Mouse (Mus musculus) kidney, postnatal 0 days (tissue): ENCODE measurements at regions not wholly inside any gene's neighbourhood (a gene's known extent, or its start where the extent isn't known, plus 50 kb on each side); places are given as distances from the start of the nearest gene placed in this dataset.

ENCODE experiments used
- ATAC-seq: fragments of 200-750 bp; cut with Nextera tagmentation; replicated peaks from 2 replicates; pipeline ENCODE4 v1.8.0; 2017; ENCODE audit warnings: low read depth, moderate number of reproducible peaks, moderate TSS enrichment, moderate library complexity; ENCODE audit not compliant: low FRiP score
- DNase-seq: peaks from one replicate; pipeline ENCODE4 v3.0.0-alpha.2; 2016; ENCODE audit warnings: low spot score
- H3K27ac ChIP-seq: fragments of 300-500 bp; sonication (generic); 2 replicates; pipeline ENCODE4 v1.5.1; 2014; ENCODE audit warnings: mild to moderate bottlenecking
- H3K27me3 ChIP-seq: fragments of 300-500 bp; sonication (generic); 2 replicates; pipeline ENCODE4 v1.6.1; 2014; ENCODE audit warnings: low read length, mixed read lengths; ENCODE audit not compliant: insufficient read depth
- H3K36me3 ChIP-seq: fragments of 300-500 bp; sonication (generic); 2 replicates; pipeline ENCODE4 v1.6.1; 2014; ENCODE audit warnings: low read length, mixed read lengths; ENCODE audit not compliant: insufficient read depth
- H3K4me1 ChIP-seq: fragments of 300-500 bp; sonication (generic); replicated peaks from 2 replicates; pipeline ENCODE4 v1.6.1; 2014; ENCODE audit warnings: antibody characterized with exemption, low read length, mixed read lengths; ENCODE audit not compliant: insufficient read depth
- H3K4me2 ChIP-seq: fragments of 300-500 bp; sonication (generic); 2 replicates; pipeline ENCODE4 v1.6.1; 2014; ENCODE audit warnings: mild to moderate bottlenecking, low read length, moderate library complexity, mixed read lengths
- H3K4me3 ChIP-seq: fragments of 300-500 bp; sonication (generic); replicated peaks from 2 replicates; pipeline ENCODE4 v1.5.1; 2014; ENCODE audit warnings: low read depth, low read length
- H3K9ac ChIP-seq: fragments of 300-500 bp; sonication (generic); 2 replicates; pipeline ENCODE4 v1.6.1; 2014; ENCODE audit warnings: low read depth, low read length
- H3K9me3 ChIP-seq: fragments of 300-500 bp; sonication (generic); replicated peaks from 2 replicates; pipeline ENCODE4 v1.6.1; 2016; ENCODE audit warnings: low read length, inconsistent platforms, mixed read lengths
- CTCF ChIP-seq: IDR thresholded peaks from 2 replicates; pipeline ENCODE4 v1.5.1; 2016; ENCODE audit warnings: antibody characterized with exemption, low read depth, mild to moderate bottlenecking, moderate library complexity
- WGBS: fragments of 180-500 bp; shearing (Covaris S2); extraction: QIAGEN DNeasy Blood & Tissue Kit; methylation state at CpG from one replicate; pipeline ENCODE4 v1.1.7; 2014; 5-methylcytosine and 5-hydroxymethylcytosine counted together

DNA sequence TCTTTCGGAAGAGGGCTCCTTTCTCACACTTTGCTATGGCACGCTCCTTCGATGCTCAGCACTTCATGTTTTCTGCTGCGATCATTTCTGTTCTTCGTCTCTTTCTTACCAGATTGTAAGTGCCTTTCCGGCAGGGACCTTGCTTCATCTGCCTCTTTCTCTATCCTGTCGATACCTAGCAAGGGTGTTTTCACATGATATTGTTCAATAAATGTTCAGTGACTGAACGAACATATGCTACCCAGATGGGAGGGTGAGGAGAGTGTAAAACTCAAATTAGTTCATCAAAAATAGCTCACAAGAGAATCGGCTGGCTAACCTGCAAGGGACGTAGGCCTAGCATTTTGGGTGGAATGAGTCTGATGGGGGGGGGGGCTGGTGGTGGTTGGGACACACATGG, 272.5 kb downstream of the Etnk1 start:
- Histone ChIP-seq H3K4me2 (no peak overlapping the region), H3K27me3 (no peaks in the 10 kb centered on the region), H3K4me1 (no peaks in the 10 kb centered on the region), H3K9ac (no peak overlapping the region), H3K9me3 (no peaks in the 10 kb centered on the region), H3K4me3 (no peak overlapping the region), H3K27ac (no peak overlapping the region), H3K36me3 (no peaks in the 10 kb centered on the region)
- WGBS: 96% methylated on average over 10 of the region's 10 CpGs
- DNase-seq: no peak
- no peak for ATAC-seq
- TF ChIP-seq CTCF: no peak

GRCm38 (mm10) chr6:143440237-143440950, 273.4 kb downstream of the Etnk1 start:
- Histone ChIP-seq H3K4me1 (no peaks in the 10 kb centered on the region), H3K4me2 (no peak overlapping the region), H3K9me3 (no peaks in the 10 kb centered on the region), H3K4me3 (no peak overlapping the region), H3K36me3 (no peaks in the 10 kb centered on the region), H3K9ac (no peak overlapping the region), H3K27me3 (no peaks in the 10 kb centered on the region), H3K27ac (no peak overlapping the region)
- ATAC-seq: no peak
- TF ChIP-seq CTCF: no peak
- no peak for DNase-seq
- WGBS: 80% methylated on average over 15 of the region's 15 CpGs

DNA sequence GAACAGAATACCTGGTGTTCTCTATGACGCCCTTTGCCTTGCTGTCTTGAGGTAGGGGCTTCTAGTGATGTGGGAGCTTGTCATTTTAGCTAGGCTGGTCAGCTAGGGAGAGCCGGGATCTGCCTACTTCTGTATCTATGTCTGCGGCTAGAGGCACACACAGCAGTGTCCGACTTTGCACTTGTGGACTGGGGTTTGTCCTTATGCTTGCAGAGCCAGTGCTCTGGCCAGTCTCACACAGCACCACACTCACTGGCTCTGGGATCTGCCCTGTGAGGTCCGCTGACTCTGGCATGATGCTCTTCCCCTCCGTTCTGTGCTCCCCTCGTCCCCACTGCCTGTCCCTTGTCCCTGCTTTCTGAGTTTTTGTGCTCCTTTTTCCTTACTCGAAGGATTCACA, 275.3 kb downstream of the Etnk1 start:
- no peaks in the 10 kb centered on the region for H3K4me1 ChIP-seq
- ATAC-seq: no peak
- TF ChIP-seq CTCF: no peak
- H3K27ac ChIP-seq: no peak overlapping the region
- no peaks in the 10 kb centered on the region for H3K27me3 ChIP-seq
- H3K36me3 ChIP-seq: no peaks in the 10 kb centered on the region
- no peak overlapping the region for H3K4me2 ChIP-seq
- WGBS: 85% methylated on average over 8 of the region's 8 CpGs
- H3K4me3 ChIP-seq: no peak overlapping the region
- no peak overlapping the region for H3K9ac ChIP-seq
- no peak for DNase-seq
- no peaks in the 10 kb centered on the region for H3K9me3 ChIP-seq

DNA sequence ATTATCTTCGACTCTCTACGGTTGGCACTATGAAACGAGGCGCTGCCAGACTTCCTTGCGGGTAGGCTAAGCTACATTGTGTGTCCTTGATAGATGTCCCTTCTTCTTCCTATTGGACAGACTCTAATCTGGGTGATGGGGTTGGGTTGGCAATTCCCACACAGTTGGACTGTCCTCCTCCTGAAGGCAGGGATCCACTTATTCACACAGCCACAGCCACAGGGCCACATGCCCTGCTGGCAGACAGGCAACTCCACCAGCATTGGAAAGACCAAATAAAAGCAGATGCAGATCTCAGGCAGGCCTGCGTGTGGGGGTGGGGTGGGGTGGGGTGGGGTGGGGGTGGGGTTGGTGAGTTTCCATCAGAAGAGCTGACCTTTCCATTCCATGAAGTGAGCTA, 276.4 kb downstream of the Etnk1 start:
- 94% methylated on average over 6 of the region's 6 CpGs for WGBS
- no peak for ATAC-seq
- DNase-seq: no peak
- H3K4me3 ChIP-seq: no peak overlapping the region
- H3K27me3 ChIP-seq: no peaks in the 10 kb centered on the region
- TF ChIP-seq CTCF: no peak
- no peak overlapping the region for H3K9ac ChIP-seq
- no peaks in the 10 kb centered on the region for H3K4me1 ChIP-seq
- no peak overlapping the region for H3K27ac ChIP-seq
- H3K4me2 ChIP-seq: no peak overlapping the region
- no peaks in the 10 kb centered on the region for H3K36me3 ChIP-seq
- no peaks in the 10 kb centered on the region for H3K9me3 ChIP-seq

GRCm38 (mm10) chr6:143444782-143445181, 277.8 kb downstream of the Etnk1 start:
- no peak for TF ChIP-seq CTCF
- DNase-seq (no peak), ATAC-seq (no peak)
- Histone ChIP-seq H3K9me3 (no peaks in the 10 kb centered on the region), H3K4me2 (no peak overlapping the region), H3K4me3 (no peak overlapping the region), H3K36me3 (no peaks in the 10 kb centered on the region), H3K4me1 (no peaks in the 10 kb centered on the region), H3K27me3 (no peaks in the 10 kb centered on the region), H3K9ac (no peak overlapping the region), H3K27ac (no peak overlapping the region)
- 61% methylated on average over 3 of the region's 3 CpGs for WGBS

- no peaks in the 10 kb centered on the region for H3K27me3 ChIP-seq
- ATAC-seq: no peak
- WGBS: 76% methylated on average over 13 of the region's 13 CpGs
Measured at GRCm38 (mm10) chr6:143445834-143446552, 279.0 kb downstream of the Etnk1 start.

More at GRCm38 (mm10) chr6:143445834-143446552, 279.0 kb downstream of the Etnk1 start:
- H3K9me3 ChIP-seq: no peaks in the 10 kb centered on the region
- no peak overlapping the region for H3K4me2 ChIP-seq
- H3K9ac ChIP-seq: no peak overlapping the region
- H3K4me3 ChIP-seq: no peak overlapping the region
- TF ChIP-seq CTCF: no peak
- no peaks in the 10 kb centered on the region for H3K36me3 ChIP-seq
- H3K27ac ChIP-seq: no peak overlapping the region
- H3K4me1 ChIP-seq: no peaks in the 10 kb centered on the region
- DNase-seq: no peak
